Mouse (Mus musculus) c-Kit-negative CD71-positive TER-119-positive erythroid progenitor cells, embryonic 14.5 days (primary cell): ENCODE data around the gene Tmem132b.

Experiments used
- DNase-seq: peaks from one replicate; pipeline ENCODE4 v3.0.0-alpha.2; 2013; ENCODE audit warnings: low read depth, low spot score

The Tmem132b gene

DNA sequence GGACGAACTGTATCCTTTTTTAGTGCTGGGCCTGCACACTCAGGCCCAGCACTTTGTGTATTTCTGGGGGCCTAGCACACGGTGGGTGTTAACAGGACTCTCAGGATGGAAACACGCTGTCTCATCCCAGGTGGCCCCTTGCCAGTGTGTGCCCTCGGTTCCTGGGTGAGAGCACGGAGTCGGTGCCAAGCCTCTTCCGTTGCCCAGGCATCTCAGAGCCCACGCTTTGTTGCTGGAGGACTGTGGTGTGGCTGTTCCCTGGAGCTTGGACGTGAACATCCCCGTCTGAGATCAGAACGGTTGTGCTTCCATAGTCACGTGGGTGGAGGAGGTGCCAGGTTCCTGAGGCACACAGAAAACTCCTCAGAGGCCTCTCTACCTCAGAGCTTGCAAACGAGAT, 47.1 kb downstream of the Tmem132b start:
- no peak for DNase-seq

DNA sequence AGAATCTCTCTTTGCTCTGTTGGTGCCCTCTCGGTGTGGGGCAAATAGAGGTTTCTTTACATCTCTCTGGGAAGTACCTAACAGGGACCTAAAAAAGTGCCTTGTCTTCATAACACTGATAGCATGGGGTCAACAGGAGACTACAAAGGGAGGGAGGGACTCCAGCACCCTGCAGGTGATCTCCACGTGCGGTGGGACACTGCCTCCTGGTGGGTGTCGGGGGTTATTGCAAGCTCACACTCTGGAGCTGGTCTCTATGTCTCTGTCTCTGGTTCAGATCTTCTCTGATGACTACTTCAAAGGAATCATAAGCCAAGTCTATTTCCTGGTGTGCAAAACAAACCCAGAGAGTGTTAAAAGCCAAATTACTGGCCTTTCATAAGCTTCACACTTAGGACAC, 47.6 kb downstream of the Tmem132b start:
- no peak for DNase-seq

DNA sequence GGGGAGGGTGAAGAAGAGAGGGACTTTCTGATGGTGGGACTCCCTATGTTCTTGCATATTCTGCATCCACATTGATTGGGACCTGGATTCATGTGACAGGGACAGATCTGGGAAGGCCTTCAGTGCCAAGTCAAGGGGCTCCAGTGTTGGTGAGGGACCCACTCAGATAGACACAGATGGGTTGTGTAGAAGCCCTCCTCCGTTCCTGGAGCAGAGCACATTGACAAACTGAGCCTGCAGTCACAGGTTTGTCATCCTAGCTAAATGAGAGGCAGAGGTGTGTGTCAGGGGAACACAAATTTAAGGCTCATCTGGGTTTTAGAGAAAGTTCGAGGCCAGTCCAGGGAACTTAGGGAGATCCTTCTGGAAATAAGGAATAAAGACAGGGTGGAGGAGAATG, 51.7 kb downstream of the Tmem132b start:
- DNase-seq = no peak

DNA sequence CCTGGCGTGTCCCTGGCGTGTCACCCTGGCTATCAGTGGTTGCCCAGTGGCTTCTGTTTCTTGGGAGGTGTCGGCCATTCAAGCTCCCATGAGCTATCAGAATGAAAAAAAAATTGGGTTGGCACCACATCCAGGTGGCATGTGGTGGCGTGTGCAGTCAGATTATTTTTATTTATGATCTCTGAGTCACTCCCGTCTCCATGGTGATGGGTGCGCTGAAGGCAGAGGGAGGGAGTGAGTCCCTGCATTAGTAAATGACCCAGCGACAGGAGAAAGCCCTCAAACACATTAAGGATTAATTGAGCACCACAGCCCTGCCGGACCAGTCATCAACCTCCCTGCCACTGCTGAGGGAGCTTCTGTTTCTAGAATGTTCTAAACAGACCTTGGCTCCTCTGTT, 52.3 kb downstream of the Tmem132b start:
- DNase-seq = no peak

DNA sequence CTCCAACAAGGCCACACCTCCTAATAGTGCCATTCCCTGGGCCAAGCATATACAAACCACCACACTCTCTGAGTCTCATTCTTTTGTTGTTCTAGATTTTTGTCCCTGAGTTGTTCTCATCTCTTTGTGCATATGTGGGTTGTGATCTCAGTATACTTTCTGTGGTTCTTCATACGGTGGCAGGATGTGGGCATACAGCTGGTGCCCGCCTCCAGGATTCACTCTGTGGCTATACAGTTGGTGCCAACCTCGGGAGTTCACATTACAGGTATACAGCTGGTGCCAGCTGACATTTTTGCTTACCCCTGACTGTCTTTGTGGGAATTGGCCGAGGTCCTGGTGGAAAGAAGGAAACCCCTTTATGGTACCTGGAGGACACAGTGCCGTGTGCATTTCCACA, 53.6 kb downstream of the Tmem132b start:
- DNase-seq = no peak

DNA sequence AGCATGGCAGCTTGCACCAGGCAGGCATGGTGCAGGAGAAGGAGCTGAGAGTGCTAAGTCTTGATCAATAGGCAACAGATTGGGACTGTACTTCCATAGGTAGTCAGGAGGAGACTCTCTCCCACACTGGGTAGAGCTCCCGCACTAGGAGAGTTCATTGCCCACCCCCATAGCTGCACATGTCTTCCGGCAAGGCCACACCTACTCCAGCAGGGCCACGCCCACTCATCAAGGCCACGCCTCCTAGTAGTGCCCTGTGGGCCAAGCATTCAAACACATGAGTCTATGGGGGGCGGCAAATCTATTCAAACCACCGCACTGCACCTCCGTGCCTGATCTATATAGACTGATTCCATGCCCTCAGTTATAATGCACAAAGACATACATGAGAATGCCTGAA, 56.6 kb downstream of the Tmem132b start:
- no peak for DNase-seq

DNA sequence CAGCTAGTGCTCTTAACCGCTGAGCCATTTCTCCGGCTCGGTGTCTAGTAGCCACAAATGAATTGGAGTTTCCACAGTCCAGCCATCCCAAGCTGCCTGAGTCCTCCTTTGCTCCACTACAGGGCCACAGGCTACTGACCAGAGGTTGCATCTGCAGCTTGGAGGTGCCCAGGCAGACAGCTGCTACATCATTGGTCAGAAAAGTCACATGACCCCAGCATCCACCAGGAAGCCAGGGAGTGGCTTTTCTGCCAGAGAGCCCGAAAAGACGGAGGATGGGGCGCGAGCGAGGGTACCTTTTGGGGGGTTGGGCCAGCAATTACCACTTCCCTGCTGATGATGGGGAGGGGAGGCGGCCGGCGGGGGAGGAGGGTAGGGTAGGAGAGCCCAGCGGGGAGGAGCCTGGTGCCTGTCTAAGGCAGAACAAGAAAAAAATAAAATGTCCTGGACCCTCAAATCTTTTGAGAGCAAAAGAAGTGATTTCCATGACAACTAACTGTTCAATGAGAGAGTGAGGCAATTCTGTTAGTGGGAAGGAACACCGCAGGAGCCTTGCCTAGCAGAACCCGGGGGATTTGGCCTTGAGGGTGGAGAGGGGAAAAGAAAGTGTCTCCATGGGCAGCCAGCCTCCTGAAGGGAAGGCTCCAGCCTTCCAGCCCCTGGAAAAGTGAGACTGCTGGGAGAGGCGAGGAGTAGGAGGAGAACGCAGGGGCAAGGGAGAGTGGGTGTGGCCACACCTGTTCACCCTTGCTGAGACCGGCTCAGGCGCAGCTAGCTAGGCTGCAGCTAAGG, 57.5 kb downstream of the Tmem132b start:
- DNase-seq = no peak

DNA sequence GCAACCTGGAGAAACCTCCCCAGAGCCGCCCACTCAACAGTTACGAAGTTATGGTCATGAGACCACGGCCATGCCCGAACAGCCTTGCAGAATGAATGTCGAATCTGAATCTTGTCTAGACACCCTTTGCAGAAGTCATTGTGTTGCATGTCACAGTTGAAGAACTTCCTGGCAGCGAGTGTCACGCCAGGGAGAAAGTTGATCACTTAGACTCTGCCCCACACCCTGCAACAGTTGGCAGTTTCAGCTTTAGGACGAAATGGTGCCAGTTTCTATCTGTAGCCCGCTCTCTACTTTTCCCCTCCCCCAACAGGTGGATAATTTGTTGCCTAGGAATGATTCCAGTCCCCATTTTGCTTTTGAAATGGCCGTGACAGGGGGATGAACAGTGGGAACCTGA, 66.5 kb downstream of the Tmem132b start:
- DNase-seq = no peak

DNA sequence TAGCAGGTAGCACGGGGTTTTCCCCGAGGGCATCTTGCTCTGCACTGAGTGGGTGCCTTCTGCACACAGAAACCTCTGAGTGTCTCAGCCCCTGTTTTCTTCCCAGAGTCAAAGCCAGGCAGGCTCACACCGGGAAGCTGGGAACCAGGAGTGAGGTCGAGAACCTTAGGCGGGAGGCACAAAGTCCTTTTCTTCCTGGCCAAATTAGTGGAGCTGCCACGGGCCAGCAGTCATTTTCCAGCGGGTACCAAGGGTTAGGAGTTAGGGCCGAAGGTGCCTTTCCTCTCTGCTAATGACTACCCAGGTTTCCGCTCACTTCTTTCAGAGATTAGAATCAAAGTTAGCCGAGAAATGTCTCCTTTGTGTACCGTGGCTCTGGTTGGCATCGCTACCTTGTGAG, 75.6 kb downstream of the Tmem132b start:
- DNase-seq = no peak

DNA sequence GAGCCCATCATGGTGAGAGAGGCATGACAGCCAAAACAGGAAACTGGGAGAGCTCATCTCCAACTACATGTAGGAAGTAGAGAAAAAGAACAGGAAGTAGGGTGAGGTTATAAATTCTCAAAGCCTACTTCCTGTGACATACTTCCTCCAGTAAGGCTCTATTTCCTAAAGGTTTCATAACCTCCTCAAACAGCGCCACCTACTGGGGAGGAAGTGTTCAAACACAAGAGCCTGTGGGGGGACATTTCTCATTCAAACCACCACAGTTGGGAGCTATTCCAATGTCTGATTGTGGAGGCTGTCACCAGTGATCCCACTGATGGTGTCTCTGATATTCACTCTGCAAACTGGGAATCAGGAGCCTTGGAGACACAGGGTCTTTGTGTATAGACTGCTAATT, 78.4 kb downstream of the Tmem132b start:
- DNase-seq = no peak

DNA sequence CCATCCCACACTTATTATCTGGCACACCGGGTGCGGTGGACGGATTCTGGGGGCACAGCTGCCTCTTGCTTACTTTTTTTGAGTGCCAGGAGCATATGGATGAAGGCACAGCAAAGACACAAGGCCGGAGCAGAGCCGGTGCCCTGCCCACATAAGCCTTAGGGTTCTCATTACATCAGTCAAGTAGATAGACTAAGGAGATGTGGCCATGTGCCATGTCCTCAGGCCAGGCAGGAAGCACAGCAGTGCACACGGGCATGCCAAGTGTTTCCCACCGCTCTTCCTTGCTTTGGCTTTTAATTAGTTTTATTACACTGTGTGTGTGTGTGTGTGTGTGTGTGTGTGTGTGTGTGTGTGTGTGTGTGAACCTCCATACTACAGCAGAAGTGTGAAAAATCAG, 80.9 kb downstream of the Tmem132b start:
- no peak for DNase-seq

DNA sequence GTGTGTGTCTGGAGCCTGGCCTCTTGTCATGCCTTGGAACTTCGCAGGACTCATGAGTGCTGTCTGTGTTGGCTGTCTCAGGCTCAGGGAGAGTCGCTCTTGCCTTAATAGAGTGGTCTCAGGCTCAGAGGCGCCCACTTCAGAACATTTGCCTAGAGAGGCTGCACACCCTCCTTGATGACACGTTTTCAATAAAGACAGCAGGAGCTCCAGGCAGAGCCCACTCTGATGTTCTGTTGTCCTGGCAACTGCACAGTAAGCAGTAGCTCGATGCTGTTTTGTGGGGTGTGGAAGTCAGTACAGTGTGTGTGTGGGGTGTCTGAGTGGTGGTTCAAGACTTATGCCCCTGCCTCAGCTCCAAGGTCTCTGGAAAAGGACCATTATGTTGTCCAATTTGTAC, 81.6 kb downstream of the Tmem132b start:
- DNase-seq = no peak

DNA sequence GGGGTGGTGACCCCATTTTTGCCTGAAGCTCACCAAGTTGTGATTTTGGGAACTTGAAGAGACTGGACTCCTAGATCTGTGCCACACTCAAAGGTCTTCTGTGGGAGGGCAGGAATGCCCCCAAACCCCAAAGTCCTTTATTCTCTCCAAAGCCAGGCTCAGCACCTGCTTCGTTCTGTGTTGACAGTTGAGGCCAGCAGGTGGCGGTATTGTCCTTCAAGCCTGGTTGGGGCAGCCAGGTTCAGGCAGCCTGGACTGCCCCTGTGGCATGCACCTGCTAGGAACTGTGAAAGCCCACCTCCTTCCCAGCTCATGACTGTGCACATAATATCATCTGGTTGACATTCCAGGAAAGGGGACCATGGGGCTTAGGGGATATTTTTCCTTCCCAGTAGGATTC, 82.8 kb downstream of the Tmem132b start:
- DNase-seq = no peak

DNA sequence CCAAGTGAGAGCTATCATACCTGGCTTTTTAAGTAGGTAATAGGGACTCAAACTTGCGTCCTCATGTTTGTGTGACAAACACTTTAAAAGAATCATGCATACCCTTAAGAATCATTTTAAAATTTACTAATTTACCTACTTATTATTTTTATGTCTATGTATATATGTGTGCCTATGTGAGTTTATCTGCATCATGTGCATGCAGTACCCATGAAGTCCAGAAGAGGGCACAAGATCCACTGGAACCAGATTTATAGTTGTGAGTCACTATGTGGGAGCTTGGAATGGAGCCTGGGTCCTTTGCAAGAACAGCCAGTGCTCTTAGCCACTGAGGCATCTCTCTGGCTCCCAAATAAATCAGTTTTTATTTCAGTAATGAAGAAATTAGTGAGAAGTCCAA, 85.5 kb downstream of the Tmem132b start:
- no peak for DNase-seq

DNA sequence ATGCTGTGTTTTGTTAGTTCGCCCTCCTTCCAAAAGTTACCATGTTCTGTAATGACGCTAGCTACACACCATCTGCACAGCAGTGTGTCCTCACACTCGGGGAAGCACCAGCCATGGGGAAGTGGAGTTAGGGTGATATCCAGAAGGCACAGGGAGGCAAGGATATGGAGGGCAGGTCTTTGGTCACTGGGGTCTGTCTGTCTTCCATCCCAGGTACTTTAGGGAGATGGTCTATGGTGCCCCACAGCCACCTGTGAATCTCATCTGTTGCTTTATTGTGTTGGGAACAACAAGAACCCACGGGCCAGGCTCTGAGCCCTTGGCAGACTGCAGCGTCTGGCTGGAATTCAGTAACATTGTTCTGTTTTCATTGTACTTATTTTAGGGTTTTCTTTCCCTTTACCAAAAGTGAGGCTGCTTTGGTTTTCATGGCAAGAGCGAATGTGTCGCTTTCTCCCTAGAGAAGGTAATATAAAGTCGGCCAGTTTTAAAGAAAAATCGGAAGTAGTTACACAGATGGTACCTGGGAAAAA, 96.3 kb downstream of the Tmem132b start:
- DNase-seq = no peak

DNA sequence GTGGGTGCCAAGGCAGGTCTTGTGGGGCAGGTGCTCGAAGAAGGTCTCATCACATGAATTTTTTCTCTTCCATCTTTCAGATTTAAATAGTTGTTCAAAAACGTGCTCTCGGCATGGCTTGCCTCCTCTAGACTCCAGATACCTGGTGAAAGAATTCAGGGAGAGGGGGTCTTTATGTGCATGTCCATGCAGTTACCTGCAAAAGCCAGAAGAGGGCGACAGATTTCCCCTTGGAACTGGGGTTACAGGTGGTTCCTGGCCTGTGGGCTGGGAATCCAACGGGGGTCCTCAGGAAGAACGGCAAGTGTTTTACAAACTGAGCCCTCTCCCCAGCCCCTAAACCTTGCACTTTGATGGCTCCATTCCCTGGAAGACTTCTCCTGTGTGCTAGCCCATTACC, 103.1 kb downstream of the Tmem132b start:
- no peak for DNase-seq

DNA sequence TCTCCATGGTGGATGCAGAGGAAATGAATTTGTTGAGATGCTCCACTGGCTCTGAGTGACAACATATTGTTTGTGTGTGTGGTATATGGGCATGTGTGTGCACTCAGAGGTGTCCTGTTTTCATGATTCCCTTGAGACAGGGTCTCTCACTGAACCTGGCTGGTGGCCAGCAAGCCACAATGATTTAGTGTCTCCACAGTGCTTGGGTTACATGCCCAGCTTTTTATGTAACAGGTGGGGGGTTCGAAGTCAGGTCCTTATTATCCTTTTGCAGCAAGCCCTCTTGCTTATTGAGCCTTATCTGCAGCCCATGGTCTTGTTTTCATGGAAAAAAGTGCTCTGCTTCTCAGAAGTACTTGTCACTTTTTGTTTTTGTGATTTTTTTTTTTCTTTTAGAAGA, 109.4 kb downstream of the Tmem132b start:
- no peak for DNase-seq

DNA sequence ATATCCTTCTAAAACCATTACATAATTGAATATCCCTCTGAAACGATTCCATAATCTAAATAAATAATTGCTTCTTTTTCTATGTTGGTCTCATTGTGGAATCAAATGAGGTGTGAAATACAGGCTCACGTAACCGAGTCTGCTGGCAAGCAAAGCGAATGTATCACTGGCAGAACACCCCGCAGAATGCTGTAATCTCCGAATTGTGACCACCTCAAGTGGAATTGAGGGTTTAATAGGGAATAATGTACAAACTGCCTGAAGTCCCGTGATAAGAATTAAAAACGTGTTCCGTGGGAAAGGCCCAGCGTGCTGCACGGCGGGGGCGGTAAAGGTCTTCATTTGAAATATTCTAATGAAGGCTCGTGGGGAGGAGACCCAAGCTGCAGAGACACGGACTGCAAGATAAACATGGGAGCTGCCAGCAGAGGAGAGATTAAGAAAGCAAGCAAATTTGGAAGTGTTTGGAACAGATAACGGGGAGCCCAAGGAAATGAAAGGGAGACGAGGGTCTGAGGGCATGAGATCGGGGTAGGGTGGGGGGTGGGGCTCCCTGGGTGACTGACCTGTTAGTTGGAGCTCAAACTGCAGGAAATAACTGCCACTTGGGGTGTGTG, 110.1 kb downstream of the Tmem132b start:
- no peak for DNase-seq

DNA sequence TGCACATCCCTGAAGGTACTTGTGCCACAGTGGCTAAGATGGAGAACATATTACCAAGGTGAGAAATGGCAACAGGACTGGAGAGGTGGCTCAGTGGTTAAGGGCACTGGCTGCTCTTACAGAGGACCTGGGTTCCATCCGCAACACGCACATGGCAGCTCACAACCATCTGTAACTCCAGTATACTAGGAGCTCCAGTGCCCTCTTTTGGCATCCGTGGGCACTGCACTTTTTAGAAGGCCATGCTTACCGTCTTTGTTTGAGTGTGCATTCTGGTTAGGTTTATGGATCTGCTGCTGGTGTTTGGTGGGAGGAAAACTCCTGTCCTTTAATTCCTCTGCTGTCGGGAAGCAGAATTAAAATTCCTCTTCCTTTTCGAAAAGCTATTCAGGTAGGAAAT, 116.7 kb downstream of the Tmem132b start:
- DNase-seq = no peak

DNA sequence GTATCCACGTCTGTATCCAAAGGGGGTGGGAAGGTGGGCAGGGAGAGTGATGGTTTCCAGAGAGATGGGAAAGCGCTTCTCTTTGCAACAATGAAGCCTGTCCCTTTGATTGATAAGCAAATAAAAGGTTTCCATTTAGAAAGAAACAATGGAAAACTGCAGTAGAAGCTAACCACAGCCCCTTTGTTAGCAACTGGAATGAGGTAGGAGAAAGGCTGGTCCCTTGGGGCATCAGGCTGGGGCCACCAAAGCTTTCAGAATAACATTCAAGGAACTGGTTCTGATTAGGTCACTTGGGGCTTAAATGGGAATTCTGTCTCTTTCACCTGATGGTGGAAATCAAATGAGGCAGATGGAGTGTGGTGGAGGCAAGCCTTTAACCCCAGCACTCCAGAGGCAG, 118.4 kb downstream of the Tmem132b start:
- DNase-seq = no peak

DNA sequence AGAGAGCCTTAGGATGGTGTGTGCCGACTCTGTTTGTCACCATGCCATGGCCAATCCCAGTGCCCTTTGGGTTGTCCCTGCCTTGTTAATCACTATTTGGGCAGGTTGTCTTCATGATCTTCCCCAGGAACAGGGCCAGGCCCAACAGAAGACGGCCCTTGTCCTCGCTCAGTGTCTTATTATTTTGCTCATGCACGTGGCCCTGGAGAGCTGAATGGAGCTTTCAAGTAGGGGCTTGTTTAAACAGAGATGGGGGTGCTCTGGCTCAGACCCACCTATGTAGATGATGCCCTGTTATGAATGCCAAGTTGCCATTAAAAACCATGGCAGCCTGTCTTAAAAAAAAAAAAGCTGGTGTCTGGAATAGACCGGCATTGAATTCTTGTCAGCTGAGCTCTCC, 126.5 kb downstream of the Tmem132b start:
- no peak for DNase-seq

DNA sequence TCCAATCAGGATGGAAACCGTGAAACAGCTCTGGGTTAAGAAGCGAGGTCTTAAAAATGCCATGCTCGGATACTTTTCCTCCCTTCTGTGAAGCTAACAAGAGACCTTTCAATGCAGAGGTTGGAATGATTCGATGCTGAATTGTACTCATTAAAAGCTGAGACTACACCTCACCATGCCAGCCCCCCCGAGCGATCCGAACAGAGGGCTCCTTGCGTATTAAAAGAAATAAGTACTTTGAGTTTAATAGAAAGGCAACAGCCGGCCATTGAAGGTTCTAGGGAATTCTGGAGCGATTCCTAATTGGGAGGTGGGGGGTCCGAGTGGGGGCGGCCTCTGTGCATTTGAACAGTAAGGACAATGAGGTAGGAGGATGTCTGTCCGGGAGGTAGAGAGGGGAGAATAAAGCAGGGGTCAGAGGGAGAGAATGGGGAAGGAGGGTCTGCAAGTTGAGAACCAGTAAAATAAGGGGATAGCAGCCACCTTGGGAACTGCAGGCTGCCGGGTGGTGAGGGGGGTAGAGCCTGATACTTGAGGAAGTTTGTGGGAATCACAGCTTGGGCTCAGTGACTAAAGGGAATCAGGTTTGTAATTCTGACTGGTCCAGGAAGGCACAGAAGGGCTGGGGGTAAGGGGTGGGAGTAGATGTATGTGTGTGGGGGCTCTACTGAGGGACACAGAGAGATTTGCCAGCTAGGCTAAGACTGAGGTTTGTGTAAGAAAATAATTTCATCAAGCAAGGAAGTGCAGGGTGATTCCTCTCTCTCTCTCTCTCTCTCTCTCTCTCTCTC, 127.6 kb downstream of the Tmem132b start:
- DNase-seq = no peak

DNA sequence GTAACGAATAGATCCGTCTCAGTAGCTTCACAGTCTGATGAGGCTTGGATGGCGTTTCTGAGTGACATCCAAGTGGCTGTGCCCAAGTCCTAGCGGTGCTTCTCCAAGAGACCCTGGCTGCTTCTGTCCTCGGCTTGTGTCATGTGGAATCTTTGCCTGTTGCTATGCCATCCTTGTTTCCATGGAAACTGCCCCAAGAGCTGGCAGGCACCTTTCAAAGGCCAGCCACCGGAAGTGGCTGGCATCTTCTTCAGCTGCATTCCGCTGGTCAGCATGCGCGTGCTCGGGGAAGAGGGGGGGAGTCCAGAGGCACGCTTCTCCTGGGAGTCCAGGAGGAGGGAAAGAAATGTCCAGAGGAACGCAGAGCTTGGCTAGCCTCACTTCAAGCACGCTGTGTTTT, 144.0 kb downstream of the Tmem132b start:
- no peak for DNase-seq
